Mouse (Mus musculus) kidney, postnatal 36 days (tissue): ENCODE measurements around the gene Itpkb.

Source experiments
- DNase-seq, 2 experiments: peaks; one replicate each; pipeline ENCODE4 v3.0.0; 2021 to 2022; ENCODE audit warnings: mixed read lengths in 2 of 2

The Itpkb gene

DNA sequence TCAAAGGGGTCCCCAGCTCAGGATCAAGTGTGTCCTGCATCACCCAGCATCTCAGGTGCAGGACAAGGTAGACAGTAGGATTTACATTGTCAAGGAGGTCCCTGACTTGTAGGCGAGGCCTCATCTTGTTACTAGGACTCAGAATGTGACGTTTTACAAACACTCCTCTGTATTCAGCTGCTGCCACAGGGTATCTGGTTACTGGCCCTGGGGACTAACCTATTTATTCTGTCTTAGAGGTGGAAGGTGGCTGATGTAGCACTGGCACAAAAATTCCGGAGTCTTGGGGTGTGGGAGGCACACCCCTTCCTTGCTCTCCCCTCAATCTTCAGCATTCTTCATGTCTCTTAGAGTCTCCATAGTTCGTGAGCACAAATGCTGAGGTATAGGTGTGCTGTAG, 16.8 kb downstream of the Itpkb start:
- DNase-seq: no peak

DNA sequence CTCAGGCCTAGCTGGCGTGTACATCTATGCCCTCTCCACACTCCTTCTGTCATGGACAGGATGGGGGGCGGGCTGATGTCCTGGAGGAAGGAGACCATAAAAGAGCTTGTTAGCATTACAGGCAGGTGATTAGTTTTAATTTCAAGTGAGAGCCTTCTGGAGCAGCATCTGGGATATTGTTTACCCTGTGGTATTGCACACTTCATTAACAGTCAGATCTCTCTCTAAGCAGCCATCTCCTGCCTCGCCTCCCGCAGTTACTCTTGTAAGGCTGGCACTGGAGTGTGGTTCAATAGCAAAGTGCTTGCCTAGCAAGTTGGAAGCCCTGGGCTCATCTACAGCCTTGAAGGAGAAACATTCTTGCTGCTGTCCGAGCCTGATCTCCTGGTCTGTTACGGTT, 17.6 kb downstream of the Itpkb start:
- no peak for DNase-seq

DNA sequence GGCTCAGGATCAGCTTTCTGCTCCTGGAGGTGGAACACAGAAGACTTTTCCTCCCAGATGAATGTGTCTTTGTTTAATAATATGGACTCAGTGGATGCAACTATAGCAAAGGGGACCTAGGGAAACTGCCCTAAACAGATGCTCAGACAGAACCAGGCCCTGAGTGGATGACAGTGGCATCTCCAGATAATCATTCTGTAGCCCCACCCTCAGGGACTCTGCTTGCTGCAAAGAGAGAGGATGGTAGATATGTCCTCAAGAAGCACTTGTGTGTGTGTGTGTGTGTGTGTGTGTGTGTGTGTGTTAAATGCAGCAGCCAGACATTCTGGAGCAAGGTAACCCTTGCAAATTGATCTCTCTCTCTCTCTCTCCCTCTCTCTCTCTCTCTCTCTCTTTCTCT, 18.8 kb downstream of the Itpkb start:
- no peak for DNase-seq

DNA sequence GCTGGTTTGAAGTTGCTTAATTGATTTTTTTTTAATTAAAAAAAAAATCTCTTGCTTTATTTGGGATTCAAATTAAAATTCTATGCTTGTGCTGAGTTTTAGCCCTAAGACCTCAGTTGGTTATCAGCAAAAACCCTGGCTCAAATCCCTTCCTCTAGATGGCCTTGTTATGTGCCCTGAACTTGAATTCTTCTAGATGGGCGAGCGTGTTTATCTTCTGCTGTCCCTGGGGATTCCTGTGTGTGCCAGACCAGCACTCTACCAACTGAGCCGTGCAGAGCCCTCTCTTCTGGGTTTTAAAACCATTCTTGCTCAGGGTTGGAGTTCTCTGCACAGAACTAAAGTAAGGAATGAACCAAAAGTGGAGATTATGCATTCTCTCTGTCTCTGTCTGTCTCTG, 22.0 kb downstream of the Itpkb start:
- no peak for DNase-seq

DNA sequence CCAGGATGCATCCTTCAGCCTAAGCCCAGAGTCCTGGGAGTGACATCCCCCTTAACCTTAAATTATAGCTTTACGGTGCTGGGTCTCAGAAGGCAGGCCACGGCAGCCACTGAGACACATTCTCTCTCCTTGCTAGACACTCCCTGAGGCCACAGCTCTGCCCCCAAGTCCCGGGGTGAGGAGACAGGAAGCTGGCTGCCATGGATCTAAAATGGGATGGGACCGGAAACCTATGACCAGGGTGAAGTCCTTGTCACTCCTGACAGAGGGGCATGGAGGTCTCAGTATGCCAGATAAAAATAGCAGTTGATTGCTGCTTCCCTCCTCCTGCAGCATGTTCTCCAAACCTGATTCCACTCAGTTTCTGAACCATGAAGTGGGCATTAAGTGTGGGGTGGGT, 23.8 kb downstream of the Itpkb start:
- peak; percentile 54 to 64 for DNase-seq

DNA sequence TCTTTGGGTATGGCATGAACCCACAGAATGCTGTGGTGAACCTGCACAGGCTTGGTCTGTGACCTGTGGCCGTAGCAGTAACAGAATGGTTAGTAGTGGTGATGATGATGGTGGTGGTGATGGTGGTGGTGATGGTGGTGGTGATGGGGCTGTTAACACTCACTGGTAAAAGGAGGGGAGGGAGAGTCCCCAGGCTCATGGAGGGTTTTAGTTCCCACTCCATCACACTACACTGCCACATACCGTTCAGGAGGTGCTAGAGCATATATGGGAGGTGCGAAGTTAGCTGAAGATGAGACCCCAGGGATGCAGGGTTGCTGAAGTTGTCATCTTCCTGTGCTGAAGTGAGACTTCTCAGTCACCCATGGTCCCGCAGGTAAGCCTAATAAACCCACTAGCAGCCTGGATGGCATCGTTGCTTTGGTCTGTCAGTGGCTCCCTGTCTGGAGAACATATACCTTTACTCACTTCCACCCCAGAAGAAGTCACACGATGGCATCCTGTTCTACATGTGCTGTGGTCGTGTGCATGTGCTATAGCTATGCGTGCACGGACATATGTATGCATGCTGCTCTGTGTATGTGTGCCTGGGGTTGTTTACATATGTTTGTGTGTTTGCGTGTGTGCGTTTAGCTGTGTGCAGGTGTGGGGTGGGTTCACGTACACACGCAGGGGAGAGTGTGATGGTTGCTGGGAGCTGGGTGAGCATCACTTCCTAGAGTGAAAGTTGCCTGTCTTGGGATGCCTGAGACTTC, 24.9 kb downstream of the Itpkb start:
- no peak for DNase-seq

DNA sequence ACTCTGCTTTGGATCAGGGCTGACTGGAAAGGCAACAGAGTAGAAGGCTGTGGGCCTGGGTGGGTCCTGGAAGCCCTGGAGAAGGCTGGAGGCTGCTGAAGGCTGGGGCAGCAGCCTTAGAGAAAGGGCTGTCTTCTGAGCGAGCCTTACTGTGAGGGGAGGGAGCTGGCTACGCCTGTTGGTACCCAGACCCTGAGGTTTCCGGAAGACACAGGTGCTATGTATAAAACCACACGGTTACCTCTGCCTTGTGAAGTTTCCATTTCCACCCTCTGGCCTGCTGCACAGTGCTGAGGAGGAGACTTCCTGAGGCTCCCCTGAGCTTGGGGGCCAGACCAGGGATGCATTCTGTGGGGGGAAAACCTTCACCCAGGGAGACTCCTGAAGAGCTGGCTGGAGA, 25.9 kb downstream of the Itpkb start:
- no peak for DNase-seq

DNA sequence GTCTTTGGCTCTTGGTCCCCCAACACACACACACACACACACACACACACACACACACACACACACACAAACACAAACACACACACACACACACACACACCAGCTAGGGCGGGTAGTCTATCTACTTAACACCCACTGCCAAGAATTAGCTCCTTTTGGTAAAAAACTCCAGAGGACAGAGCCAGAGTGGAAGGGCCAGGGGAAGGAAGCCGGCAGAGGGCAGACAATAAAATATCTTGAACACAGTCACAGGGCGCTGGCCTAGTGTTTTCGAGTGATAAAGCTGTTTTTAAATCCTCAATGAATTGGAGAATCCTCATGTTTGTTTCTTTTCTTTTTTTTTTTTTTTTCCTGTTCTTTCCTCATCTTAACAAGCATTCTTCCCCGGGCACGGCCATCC, 26.6 kb downstream of the Itpkb start:
- peak; percentile 56 to 59 for DNase-seq

DNA sequence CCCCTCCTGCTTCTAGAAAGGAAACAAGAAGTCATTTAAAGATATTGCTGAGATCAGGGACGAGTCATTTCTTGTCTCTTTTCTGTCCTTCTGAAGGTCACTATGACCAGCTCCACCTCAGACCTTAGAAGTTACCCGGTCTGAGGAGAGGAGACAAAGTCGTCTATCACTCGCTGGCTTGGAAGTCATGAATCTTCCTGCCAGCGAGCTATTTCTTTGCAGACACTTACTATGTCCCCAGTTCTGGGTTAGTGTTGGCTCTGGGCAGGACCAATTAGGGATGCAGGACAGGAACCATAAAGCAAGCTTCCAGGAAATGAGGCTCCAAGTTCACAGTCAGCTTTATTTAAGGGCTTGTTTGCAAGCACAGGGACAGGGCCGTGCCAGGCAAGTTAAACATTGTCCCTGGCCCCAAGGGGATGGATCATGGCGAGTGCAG, 27.6 kb downstream of the Itpkb start:
- DNase-seq: peak; percentile 62 to 69

DNA sequence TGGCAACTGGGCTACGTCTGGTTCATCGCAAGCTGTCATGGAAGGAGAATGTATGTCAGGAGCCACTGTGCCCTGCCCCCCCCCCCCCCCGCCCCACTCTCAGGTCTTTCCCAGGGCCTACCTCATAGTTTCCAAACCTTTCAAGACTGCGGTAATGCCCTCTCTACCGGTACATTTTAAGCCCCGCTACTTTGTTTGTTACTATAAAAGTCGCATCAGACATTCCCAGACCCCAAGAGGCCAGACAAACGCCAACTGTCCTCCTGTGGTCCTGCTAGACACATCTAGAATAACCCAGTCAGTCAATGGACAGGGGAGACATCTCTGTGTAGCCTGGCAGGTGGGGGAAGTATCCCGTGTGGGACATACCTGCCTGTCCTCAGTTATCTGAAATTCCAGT, 28.2 kb downstream of the Itpkb start:
- no peak for DNase-seq

DNA sequence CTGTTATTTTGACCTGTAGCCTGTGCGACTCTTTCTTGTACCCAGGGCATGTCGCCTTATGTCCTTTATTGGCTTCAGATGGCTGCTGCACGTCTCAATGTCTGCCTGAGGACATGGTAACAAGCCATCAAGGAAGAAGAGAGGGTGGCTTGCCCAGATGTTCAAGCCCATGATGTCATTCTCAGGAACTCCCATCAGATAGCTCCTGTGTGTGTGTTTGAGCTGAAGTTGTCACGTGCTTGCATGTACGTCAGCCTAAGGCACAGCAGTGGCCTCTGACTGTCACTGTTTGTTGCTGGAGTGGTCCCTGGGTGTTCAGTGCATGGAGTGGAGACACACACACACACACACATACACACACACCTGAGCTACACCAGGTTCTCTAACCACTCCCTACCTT, 29.0 kb downstream of the Itpkb start:
- no peak for DNase-seq

DNA sequence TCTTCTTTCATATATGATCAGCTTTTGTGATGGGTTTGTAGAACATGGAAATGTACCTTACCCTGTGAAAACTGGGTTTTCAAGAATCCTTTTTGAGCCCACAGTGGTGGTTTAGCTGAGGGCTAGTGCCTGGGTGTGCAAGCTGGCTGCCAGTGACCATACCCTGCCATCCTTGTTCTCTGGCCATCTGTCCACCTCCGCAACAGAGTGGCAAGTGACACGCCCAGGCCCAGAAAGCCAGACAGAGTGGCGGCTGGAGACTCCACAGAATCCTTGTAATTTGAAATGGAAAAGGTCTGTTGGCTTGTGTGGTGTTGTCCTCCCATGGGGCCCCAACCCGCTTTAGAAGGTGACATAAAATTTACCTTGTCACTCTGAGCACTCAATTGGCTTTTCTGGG, 31.9 kb downstream of the Itpkb start:
- DNase-seq: no peak

DNA sequence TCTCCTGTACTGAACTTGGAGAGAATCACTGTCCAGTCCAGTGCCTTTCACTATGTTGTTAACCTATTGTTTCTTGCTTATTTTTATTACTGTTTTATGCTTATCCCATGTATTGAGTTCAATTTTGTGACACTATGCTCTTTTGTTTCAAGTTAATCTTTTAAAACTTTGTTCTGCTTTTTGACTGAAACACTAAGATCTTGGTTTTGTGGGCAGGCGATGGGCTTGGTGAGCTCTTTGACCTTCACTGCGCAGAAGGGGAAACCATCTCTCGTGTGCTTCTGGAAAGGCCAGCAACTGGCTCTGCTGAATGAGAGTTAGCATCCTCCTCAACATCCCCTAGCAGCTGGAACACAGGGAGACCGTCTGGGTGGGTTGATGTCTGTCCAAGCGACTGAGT, 32.6 kb downstream of the Itpkb start:
- no peak for DNase-seq

DNA sequence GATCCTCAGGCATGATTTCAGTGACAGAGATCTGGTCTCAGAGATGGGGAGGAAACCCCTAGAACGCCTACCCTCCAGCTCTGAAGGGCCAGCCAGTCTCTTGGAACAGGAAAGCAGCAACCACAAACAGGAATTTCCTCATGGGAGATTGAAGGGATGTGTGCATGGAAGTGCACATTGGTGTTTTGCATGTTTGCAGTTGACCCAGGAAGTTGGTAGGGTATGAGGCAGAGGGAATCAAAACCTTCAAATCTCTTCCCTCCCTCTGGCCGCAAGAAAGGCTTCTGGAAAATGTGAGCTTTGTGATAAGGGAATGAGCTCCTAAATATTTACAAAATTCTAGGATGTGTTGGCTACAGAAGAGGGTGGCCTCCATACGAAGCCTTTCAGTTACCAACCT, 33.0 kb downstream of the Itpkb start:
- DNase-seq: no peak

DNA sequence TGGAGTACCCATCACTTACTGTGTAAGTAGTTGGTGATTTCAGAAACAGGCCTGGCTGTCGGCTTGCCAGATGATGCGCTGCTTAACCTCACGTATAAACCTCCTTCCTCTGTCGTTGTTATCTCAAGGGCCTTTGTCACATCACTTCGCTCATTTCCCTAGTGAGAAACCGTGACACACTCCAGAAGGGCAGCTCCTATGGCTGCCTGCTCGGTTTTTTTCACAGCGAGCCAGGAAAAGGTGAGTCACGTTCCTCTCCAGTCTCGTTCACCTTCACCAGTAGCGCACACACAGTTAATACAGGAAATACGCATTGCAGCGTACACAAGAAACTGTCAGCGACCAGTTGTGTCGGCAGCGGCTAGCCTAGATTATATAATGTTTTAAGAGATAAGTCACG, 33.7 kb downstream of the Itpkb start:
- peak; percentile 44 to 56 for DNase-seq

DNA sequence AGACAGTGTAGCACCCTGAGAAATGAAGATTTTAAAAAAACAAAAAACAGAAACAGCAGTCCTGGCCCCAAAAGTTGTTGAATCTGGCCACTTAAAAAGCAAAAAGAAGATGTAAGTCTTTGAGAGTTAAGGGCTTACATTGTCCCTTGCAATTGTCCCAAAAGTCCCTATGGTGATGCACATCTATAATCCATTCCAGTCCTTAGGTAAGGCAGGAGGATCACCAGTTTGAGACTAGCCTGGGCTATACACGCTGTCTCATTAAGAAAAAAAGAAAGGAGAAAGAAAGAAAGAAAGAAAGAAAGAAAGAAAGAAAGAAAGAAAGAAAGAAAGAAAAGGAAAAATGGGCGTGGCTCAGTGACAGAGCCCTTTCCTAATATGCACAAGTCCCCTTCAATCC, 34.4 kb downstream of the Itpkb start:
- no peak for DNase-seq

DNA sequence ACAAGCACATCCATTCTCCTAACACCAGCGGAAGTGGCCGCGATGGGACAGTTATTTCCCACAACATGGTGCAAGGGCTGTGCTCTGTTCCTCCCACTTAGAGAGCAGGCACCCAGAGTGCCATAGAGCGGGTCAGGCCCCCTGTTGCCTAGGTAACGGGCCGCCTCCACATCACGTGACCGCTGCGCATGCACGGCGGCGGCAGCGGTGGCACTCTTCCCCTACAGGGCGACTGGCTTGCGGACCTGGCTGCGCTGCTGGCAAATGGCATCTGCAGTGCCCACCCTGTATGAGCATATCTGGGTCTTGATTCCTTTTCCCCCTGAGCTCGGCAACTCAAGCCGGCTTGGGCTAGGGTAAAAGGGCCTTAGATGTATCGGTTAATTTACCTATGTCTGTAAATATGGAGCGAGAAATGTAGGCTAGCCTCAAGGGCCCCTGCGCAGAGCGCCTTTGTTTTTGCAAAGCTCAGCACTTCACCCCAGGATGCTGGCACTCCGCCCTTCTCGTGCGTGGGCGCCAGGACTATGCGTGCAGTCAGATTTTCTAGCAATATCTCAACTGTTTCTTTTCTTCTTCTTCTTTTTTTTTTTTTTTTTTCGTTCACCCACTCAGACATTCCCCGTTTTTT, 35.0 kb downstream of the Itpkb start:
- DNase-seq: peak; percentile 95 to 96

DNA sequence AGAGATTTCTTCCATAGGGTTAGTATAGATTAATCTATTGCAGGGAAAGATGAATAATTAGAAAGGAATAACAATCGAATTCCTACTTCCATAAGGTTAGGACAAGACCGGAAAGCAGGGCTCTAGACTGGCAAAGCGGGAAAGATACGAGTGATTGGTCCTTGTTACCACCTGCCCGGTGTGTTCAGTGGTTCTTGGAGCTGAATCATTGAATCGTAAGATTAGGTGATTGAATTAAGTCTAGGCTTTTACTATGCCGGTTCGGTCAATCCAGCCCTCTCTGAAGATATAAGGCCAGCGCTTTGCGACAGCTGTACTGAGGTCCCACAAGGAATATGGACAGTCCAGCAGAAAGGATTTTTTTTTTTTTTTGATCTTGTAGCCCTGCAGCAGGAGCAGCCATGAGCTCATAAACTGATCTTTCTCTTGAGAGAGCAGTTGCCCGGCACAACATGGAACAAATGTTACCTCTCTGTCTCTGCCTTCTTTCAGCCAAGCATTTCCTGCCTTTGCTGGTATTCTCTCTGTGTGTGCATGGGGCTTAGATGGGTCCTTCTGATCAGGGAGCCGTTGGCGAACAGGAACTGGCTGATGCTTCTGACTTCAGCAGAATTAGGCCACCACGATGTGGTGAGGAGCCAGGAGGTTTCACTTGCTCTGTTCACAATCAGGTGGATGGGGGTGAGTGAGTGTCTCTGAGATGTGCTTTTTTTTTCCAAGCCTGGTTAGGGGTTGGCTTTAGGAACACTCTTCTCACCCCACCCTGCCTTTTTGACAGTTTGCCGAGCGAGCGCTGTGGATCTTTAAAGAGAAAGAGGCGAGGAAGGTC, 35.9 kb downstream of the Itpkb start:
- DNase-seq: no peak

DNA sequence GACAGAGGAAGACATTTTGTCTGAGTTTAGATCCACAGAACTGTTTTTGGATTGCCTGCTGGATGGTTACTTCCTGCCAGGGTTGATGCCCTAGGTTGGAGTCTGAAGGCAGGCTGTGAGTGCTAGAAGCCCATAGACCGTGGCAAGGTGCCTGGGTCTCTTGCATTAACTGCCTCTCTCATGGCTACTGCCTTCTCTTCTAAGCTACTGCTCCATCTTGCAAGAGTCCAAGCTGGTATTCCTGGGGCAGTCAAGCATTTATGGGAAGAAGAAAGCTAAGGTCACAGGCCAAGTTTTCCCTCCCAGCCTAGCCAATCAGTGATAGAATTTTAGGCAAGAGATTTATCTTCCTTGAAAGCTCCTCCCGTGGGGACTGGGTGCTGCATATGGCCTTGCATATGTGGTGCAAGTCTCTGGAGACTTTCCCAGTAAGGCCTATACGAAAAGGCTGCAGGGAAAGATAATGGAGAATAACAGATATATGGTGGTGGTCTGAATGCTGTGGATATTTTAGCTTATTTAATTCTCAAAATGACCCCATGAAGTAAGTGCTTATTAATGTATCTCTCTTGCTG, 36.8 kb downstream of the Itpkb start:
- DNase-seq: no peak

DNA sequence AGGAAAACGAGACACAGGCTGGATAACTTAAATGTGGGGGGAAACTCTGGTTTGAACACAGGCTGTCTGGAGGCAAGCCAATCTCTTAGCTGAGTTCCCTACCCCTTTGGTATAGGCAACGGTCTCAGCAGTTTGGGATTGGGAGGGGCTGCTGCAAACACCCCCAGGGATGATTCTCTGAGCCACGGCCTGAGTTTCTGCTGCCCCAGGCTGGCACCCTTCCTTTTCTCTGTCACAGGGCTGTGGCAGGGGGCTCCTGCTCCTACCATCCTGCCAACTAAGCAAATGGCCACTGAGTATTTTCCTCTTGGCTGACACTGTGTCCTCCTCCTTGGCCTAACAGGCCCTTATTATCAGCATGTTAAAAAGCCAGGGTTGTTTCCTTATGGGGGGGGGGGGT, 37.3 kb downstream of the Itpkb start:
- no peak for DNase-seq

DNA sequence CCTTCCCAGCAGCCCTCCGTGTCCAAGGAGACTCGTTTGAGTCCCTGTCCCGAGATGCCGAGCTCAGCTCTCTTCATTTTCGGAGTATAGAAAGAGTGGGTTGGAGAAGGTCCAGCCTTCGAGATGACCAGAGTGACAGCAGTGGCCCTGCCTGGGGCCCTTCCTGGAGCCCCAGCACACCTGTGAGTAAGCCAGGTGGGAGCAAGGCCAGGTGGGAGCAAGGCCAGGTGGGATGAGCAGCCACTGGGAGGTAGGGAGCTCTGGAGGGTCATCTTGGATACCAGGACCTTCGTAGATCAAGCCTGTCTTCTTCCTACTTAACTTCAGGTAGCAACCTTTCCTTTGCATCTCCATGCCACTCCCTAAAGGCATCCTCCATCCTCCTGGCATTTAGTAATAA, 37.8 kb downstream of the Itpkb start:
- DNase-seq: no peak

DNA sequence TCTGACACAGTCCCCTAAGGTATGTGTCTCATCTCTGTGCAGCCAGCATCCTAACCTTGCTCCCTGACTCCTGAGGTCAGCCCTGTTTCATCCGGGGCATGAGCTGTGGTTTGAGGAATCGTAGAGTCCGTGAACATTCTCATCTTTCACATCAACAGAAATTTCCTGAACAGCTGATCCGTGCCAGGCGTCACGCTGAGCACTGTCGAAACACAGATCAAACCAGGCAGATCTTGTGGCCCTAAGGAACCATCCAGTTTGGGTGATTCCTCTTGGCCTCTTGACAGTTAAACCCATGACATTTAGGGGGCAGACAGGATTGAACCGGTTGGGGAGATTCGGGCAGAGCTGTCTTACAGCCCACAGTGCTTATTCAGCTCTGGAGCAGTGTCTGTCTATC, 38.4 kb downstream of the Itpkb start:
- no peak for DNase-seq

DNA sequence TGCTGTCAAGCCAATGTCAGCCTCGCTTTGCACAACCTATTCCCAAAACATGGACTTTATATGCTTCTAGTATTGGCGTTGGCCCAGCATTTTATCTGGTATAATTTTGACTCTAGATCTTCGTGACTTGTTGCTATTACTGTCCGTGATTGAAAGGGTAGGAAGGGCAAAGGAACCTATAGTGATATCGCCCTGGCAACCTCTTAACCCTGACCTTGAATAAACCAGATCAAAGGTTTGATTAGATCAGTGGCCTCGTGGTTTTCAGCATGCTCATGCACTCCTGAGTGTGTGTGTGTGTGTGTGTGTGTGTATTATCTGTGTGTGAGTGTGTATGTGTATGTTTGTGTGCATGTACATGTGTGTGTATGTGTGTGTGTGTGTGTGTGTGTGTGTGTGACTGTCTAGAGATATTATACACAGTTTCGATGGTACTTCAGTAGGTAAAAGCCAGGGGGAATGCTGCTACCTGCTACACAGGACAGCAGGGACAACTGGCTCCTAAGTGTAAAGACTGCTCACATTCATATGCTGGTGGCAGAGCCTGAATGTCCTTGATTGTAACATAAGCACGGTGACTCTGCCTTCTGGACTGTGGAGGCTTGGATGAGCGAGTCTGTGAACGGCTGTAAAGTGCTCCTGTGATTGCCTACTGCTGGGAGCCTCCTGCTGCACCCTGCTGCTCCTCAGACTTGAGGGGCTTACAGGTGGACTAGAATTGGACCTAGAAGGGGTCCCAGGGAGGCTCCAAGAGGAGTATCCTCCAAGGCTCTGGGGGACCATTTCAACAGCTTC, 40.8 kb downstream of the Itpkb start:
- no peak for DNase-seq
